27 mouse cellular contexts compared by ENCODE assay signal in genomic region chr4:153514071-153514470, GRCm38 (mm10). TPM values are rescaled to one million over a fixed set of nuclear protein-coding genes. Genes with fewer than 3 reads are reported as not detected.
DNase-seq lines count a peak whose midpoint lies in the region; ATAC-seq lines count a peak whose summit lies in the region.
"Had no signal": no experiment of that assay in that cellular context is flagged by ENCODE, and none has a peak within 500 bp of the region (broad histone marks: within the 10 kb centered on the region; RNA-seq: fewer than 3 reads in every experiment).

No protein-coding gene starts in this region.

- WGBS in limb, embryonic 15.5 days = 86% methylated on average over 6 of the region's 6 CpGs
- 87% methylated on average over 6 of the region's 6 CpGs for WGBS in limb, embryonic 10.5 days

- H3K4me3 ChIP-seq in limb, embryonic 15.5 days = no peak overlapping the region
- H3K4me3 ChIP-seq in limb, embryonic 10.5 days = no peak overlapping the region
- H3K4me3 ChIP-seq: forebrain, embryonic 10.5 days; forebrain, embryonic 13.5 days; heart, adult 2 months; heart, embryonic 10.5 days; heart, embryonic 13.5 days; hindbrain, embryonic 12.5 days; hindbrain, embryonic 15.5 days; intestine, embryonic 15.5 days had no signal

- ATAC-seq in limb, embryonic 15.5 days (ENCODE audit: insufficient number of reproducible peaks, low FRiP score, low TSS enrichment, low read depth) = 0 out of 2 replicates have a peak, but pooled peaks have one; percentile 25
- ATAC-seq in inflammation-experienced regulatory T-cells, adult 6 months = no peak
- ATAC-seq: forebrain, embryonic 13.5 days; forebrain, embryonic 16.5 days; intestine, embryonic 15.5 days had no signal

- H3K9me3 ChIP-seq in limb, embryonic 15.5 days = no peaks in the 10 kb centered on the region
- no peaks in the 10 kb centered on the region for H3K9me3 ChIP-seq in limb, embryonic 10.5 days (replicated peaks)
- H3K9me3 ChIP-seq: forebrain, embryonic 10.5 days; forebrain, embryonic 13.5 days; heart, embryonic 10.5 days; heart, embryonic 13.5 days; hindbrain, embryonic 12.5 days; hindbrain, embryonic 15.5 days; intestine, embryonic 15.5 days had no signal

- no peak overlapping the region for H3K4me2 ChIP-seq in limb, embryonic 15.5 days
- H3K4me2 ChIP-seq: forebrain, embryonic 13.5 days; heart, embryonic 13.5 days; hindbrain, embryonic 12.5 days; hindbrain, embryonic 15.5 days; intestine, embryonic 15.5 days had no signal

- H3K27me3 ChIP-seq in limb, embryonic 15.5 days = no peaks in the 10 kb centered on the region
- H3K27me3 ChIP-seq in limb, embryonic 10.5 days (ENCODE audit: low read depth, poor library complexity, severe bottlenecking) = no peaks in the 10 kb centered on the region
- H3K27me3 ChIP-seq: CH12.LX; forebrain, embryonic 13.5 days; heart, embryonic 13.5 days; hindbrain, embryonic 12.5 days; hindbrain, embryonic 15.5 days; intestine, embryonic 15.5 days had no signal

- intact Hi-C loops in heart, postnatal 36 days (cut with DNase I) = no loop called here

- no peak for DNase-seq in limb, embryonic 10.5 days (ENCODE audit: low spot score)
- DNase-seq in R1 (ENCODE audit: low read depth, low spot score) = peak; percentile 25
- DNase-seq in adrenal gland, postnatal 10 days = peak; percentile 29
- DNase-seq in heart, postnatal 36 days = no peak
- no peak for DNase-seq in ovary, adult 18-20 months (ENCODE audit: low spot score)
- DNase-seq: B cell, adult 2 months; cerebellum, adult 18-20 months; cerebellum, adult 9-10 months; cerebellum, postnatal 14 days; gastrocnemius, postnatal 10 days; gastrocnemius, postnatal 36 days; heart, adult 2 months; heart, postnatal 14 days had no signal

- no peak overlapping the region for H3K9ac ChIP-seq in limb, embryonic 15.5 days
- H3K9ac ChIP-seq: forebrain, embryonic 13.5 days; heart, embryonic 13.5 days; hindbrain, embryonic 12.5 days; hindbrain, embryonic 15.5 days; intestine, embryonic 15.5 days had no signal

- H3K27ac ChIP-seq in limb, embryonic 15.5 days = no peak overlapping the region
- no peak overlapping the region for H3K27ac ChIP-seq in limb, embryonic 10.5 days
- H3K27ac ChIP-seq: forebrain, embryonic 10.5 days; forebrain, embryonic 13.5 days; heart, adult 2 months; heart, embryonic 10.5 days; heart, embryonic 13.5 days; hindbrain, embryonic 12.5 days; hindbrain, embryonic 15.5 days; intestine, embryonic 15.5 days had no signal

- H3K4me1 ChIP-seq in limb, embryonic 15.5 days = no peaks in the 10 kb centered on the region
- 0 out of 2 replicates have a peak, but pooled peaks cover 3% of the 10 kb centered on the region for H3K4me1 ChIP-seq in limb, embryonic 10.5 days
- H3K4me1 ChIP-seq: heart, embryonic 10.5 days; heart, embryonic 13.5 days; intestine, embryonic 15.5 days had no signal

- no peaks in the 10 kb centered on the region for H3K36me3 ChIP-seq in limb, embryonic 15.5 days
- H3K36me3 ChIP-seq in limb, embryonic 10.5 days = no peaks in the 10 kb centered on the region
- H3K36me3 ChIP-seq: forebrain, embryonic 10.5 days; heart, embryonic 10.5 days; heart, embryonic 13.5 days; hindbrain, embryonic 12.5 days; hindbrain, embryonic 15.5 days; intestine, embryonic 15.5 days had no signal

RNA-seq across cellular contexts. Expression of gene Ajap1, which starts 31.5 kb away (rescaled TPM):
- 0.48 and 0.87 TPM in 2 replicates for polyA plus RNA-seq in limb, embryonic 15.5 days (2015; fragmentation: Nextera tagmentation; extraction: Ambion mirVana)
- polyA plus RNA-seq in limb, embryonic 10.5 days (2016; fragmentation: Nextera tagmentation; extraction: Ambion mirVana) = 0.34 and 0.45 TPM in 2 replicates
- total RNA-seq in adrenal gland, postnatal 10 days (2021) = 1 to 10 TPM; 4.9 to 8.5 TPM
- not detected for polyA plus RNA-seq in inflammation-experienced regulatory T-cells, adult 6 months (2017; shearing (Covaris generic))
- total RNA-seq in heart, postnatal 36 days (2021) = under 1 TPM; 0.11 to 0.17 TPM
- total RNA-seq: CH12.LX; granulocyte monocyte progenitor cell, adult 5-6 weeks; hematopoietic stem cell, adult 5-6 weeks; MEL had no signal
- polyA plus RNA-seq: heart, adult 2 months had no signal

Comparison
In these comparisons a context has a peak if more than half of its experiments do, and no peak if none do; other contexts are left out.
1. DNase-seq: peak in R1 (single experiment) and adrenal gland, postnatal 10 days (single experiment); none in limb, embryonic 10.5 days (single experiment), heart, postnatal 36 days (0 of 2) and ovary, adult 18-20 months (single experiment).